Mouse (Mus musculus) brain, embryonic 14.5 days (tissue): ENCODE results near the gene Atp8b5.

Experiments
- CTCF ChIP-seq: fragments of 200-500 bp; IDR thresholded peaks from 2 replicates; pipeline ENCODE4 v1.5.1; 2012; ENCODE audit warnings: inconsistent platforms, mild to moderate bottlenecking, moderate library complexity, borderline replicate concordance; ENCODE audit not compliant: insufficient read depth, insufficient read length; ENCODE audit errors: extremely low read depth
- POLR2A ChIP-seq: fragments of 200-500 bp; IDR thresholded peaks from 2 replicates; pipeline ENCODE4 v1.6.1; 2012; ENCODE audit warnings: mild to moderate bottlenecking, inconsistent platforms, borderline replicate concordance; ENCODE audit not compliant: poor library complexity, insufficient read depth, insufficient read length, severe bottlenecking; ENCODE audit errors: extremely low read depth

GRCm38 (mm10) chr4:43402212-43402611, 135.3 kb downstream of the Atp8b5 start:
- TF ChIP-seq CTCF (no peak), POLR2A (no peak)
